Mouse (Mus musculus): ENCODE data around the gene Lsamp.
A peak's percentile ranks its signal among the peaks of the same experiment; 100 is the strongest.

The Lsamp gene

DNA sequence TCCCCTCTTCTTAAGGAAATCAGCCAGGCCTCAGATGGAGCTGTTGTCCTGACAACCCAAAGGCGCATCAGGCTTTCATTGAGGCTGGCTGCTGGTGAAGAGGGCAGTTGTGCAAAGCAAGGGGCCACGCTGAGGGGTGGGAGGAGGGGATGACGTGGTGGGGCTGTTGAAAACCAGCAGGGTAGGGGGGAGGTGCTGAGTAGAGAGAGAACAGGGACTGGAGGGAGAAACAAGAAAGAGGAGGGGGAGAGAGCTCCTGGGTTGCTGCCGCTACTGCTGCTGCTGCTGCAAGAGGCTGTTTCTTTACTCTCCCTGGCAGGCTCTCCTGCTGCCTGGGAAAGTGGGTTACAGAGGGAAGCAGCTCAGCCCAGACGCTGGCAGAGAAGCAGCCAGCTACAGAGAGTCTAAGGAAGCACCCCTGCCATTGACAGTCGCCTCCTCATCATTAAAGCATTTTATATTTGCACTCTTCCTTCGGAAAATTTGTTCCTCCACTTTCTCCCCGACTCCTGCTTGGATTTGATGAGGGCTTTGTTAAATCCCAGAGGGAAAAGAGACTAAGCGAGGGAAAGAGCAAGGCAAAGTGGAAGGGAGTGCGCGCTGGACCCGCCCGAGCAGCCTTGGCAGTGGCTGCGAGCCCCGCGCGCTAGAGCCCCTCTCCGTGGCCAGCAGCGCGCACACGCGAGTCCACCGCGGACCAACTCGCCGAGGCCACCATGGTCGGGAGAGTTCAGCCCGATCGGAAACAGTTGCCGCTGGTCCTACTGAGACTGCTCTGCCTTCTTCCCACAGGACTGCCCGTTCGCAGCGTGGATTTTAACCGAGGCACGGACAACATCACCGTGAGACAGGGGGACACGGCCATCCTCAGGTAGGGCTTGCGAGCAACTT lies 1548.7 kb downstream of the Lsamp start:
- peak; percentile 92 for DNase-seq (ENCODE audit: low read depth, low spot score)

GRCm38 (mm10) chr16:41533686-41534085 lies 1549.5 kb downstream of the Lsamp start:
- DNase-seq (ENCODE audit: low read depth, low spot score), result peak; percentile 58

DNA sequence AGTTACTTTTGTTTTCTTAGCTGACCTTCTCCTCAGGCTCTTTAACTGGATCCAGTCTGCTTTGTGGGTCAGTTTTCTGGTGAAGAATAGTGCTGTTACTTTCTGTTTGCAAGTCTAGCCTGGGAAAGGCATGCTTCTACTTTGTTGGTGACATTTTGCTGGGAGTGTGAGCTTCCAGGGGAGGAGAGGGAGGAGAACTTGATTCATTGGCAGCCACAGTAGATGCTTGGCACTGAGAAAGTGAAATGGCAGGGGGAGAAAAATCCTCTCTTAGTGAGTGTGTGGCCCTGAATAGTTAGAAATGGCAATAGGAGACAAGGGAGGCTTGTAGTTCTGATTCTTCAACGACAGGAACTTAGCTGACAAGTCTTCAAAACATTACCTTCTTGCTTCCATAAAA lies 1551.6 kb downstream of the Lsamp start:
- peak; percentile 82 for DNase-seq (ENCODE audit: low read depth, low spot score)

GRCm38 (mm10) chr16:41542641-41543040 lies 1558.5 kb downstream of the Lsamp start:
- DNase-seq (ENCODE audit: low read depth, low spot score), result peak; percentile 48

GRCm38 (mm10) chr16:41551164-41551563 lies 1567.0 kb downstream of the Lsamp start:
- DNase-seq (ENCODE audit: low read depth, low spot score), result no peak

GRCm38 (mm10) chr16:41551851-41552262 lies 1567.7 kb downstream of the Lsamp start:
- peak; percentile 43 for DNase-seq (ENCODE audit: low read depth, low spot score)

DNA sequence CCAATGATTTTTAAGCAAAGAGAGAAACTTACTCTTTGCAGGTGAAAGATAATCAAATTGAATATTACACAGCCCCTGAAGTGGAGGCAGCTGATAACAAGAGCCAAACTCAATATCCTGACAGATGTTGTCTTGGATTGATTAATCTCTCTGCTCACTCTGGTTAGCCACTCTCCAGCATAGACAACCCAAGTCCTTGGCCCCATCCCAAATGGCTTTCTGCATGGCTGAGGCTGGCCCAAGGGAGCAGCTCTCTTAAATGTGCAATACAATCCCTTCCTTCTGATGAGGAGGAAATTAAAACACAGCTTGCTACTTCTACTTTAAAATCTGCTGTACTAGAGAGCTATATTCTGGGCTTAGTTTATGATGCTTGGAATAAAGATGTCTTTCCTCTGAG lies 1572.9 kb downstream of the Lsamp start:
- peak; percentile 72 for DNase-seq (ENCODE audit: low read depth, low spot score)

DNA sequence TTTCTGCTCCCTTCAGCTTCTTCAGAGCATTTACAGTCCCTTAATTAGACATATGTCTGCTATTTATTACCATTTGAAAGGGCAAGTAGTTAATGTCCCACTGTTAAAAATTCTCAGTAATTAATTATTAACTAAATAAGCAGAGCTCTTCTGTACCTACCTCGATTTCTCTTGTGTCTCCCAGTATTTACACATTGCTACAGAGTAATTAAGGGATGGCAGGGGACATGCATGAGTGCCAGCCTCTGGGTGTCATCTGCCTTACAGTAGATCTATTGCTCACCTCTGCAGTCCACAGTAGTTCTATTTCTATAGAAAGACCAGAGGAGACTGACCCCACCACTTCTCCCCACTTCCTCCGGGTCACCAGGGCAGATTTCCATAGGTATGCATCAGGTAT lies 1581.1 kb downstream of the Lsamp start:
- no peak for DNase-seq (ENCODE audit: low read depth, low spot score)

DNA sequence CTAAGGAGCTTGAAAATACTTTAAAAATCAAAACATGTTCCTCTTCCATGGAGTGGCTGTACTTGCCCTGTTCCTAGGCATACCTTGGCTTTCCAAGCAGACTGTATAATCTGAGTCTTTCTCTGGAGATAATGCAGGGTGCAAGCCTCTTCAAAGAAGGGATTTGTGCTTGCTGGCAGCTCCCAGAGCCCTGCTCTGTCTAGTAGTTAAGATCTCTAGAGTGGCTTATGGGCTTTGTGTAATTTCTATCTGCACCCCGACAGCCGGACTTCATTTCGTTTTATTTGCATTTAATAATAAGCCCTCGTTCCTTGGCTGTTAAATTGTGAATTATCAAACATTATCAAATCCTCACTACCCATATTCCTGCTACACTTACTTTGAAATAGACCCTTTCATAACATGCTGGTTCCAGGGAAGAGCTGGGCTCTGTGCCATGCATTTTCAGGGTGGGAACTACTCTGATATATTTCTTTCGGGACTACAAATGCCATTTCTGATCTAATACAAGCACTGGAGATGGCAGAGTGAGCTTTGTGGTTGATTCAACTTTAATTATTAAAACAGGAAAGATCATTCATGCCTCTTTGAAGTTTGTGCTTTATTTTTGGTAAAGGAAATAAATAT lies 1604.6 kb downstream of the Lsamp start:
- DNase-seq (ENCODE audit: low read depth, low spot score), result peak; percentile 50

GRCm38 (mm10) chr16:41612229-41612628 lies 1628.1 kb downstream of the Lsamp start:
- no peak for DNase-seq (ENCODE audit: low read depth, low spot score)

DNA sequence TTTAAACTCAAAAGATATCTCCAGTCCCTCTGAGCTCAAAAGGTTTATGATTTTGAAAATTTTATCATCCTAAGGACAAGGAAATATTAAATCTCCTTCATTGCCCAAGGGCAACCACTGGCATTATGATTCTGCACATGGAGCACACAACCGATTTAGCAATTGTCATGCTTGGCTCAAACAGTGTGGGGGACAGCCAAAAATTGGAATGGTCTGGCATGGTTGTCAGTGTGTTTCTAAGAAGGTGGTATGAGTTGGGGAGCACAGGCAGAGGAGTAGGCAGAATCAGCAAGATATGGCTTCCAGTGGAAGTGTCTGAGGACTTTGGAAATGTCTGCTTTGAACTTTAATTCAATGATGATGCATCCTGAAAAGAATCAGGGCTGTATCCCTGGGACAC lies 1639.7 kb downstream of the Lsamp start:
- DNase-seq (ENCODE audit: low read depth, low spot score), result peak; percentile 66

DNA sequence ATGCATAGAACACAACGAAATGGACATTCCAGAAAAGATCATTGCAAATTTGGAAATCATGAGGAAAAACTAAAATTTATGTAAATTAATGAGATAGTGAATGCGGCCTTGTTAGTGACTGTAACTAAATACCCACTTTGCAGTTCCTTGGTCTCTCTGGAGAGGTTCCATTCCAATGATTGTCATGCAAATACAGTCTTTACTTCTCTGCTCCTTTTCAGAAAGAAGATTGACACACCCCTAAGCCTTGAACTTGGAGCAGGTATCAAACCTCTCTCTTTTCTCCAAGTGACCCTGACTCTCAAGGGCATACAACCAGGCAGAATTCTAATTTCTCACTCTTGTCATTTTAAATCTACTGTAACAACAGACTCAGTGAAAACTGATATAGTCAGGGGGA lies 1649.7 kb downstream of the Lsamp start:
- no peak for DNase-seq (ENCODE audit: low read depth, low spot score)

- no peak for DNase-seq (ENCODE audit: low read depth, low spot score)
Measured at GRCm38 (mm10) chr16:41640876-41641275, 1656.7 kb downstream of the Lsamp start.

DNA sequence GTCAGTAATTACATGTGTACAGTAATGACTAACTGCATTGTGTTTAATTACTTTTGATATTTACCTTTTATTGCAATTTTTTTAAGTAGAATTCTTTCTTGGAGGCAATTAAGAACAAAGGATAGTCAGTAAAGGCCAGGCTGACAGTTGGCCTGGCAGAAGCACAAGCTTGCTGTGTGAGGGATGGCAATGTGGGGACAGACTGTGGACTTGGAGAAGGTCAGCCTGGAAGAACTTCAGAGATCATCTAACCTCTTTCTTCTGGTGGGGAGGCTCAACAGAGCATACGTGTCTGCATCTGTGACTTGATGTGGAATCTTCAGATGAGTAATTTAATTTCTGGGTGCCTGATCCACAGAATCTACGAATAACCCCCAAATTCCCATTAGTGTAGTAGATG lies 1669.1 kb downstream of the Lsamp start:
- DNase-seq (ENCODE audit: low read depth, low spot score), result peak; percentile 93

DNA sequence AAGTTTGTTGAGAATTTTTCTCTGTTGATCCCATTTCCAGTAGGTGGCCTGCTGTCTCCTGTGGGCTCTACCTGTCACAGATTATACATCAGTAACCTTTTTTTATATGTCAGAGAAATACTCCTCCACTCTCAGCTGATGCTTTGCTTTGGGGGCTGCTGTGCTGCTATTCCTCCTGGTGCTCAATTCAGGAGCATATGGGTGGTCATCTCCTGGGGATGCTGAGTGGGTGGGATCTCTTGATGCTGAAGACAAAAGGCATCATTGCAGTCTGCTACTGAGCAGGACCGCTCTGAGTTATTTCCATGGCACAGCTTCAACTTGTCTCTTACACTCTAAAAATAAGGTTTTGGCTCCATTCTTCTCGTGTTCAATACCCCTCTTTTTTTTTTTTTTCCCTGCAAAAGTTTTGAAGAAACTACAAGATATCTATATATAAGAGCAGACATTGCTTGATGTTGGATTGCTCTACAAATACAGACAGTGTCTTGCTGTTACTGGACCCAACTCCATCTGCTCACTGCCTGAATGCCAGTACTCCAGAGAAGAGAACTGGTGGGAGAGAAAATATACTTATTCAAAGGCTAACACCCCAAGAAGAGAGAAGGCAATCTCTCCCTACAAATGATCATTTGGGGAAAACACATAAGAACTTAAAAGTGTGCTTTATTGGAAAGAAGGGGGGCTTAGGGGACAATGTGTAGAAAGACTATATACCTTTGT lies 1690.3 kb downstream of the Lsamp start:
- DNase-seq (ENCODE audit: low read depth, low spot score), result peak; percentile 93

- peak; percentile 96 for DNase-seq (ENCODE audit: low read depth, low spot score)
Measured at GRCm38 (mm10) chr16:41675774-41676173, 1691.6 kb downstream of the Lsamp start.

DNA sequence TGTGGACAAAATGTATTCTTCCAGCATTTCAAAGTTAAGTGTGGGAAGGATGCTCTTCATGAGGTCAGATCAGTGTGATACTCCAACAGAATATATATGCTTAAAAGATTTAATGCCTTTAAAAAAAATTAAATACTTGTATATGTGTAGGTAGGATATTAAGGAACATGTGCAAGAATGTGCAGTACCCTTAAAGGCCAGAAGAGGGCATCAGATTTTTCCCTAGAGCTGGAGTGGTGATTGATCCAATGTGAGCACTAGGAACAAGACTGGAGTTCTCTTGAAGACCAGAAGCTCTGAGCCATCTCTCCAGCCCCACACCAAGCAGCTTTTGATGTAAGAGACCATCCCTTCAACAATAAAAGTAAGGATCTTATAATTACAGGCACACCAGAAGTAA lies 1708.3 kb downstream of the Lsamp start:
- DNase-seq (ENCODE audit: low read depth, low spot score), result peak; percentile 27

DNA sequence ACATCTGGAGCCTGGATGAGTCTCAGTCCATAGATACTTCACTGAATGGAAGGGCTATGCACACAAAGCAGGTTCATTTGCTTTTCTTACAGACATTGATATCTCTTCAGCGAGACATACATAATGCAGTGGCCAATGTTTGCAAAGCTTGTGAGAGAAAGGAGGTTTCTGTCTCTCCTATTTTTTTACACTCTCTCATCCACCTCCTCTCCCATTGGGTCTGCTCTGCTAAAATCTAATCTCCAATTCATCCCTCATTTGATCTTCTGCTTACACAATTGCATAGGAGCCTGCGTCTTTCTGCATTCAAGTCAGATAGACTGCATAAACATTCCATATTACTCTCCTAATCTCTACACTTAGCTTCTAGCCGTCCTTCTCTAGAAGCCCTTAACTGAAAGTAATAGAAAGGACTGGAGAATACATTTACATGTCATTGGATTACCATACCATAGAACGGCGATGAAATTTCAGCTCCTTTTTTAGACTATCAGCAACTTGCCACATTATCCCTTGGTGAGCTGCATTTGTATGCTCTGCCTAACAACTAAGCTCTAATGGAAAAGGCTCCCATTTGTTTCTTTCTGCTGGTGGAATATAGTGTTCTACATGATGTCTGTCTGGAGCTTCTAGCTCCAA lies 1717.7 kb downstream of the Lsamp start:
- DNase-seq (ENCODE audit: low read depth, low spot score), result no peak

DNA sequence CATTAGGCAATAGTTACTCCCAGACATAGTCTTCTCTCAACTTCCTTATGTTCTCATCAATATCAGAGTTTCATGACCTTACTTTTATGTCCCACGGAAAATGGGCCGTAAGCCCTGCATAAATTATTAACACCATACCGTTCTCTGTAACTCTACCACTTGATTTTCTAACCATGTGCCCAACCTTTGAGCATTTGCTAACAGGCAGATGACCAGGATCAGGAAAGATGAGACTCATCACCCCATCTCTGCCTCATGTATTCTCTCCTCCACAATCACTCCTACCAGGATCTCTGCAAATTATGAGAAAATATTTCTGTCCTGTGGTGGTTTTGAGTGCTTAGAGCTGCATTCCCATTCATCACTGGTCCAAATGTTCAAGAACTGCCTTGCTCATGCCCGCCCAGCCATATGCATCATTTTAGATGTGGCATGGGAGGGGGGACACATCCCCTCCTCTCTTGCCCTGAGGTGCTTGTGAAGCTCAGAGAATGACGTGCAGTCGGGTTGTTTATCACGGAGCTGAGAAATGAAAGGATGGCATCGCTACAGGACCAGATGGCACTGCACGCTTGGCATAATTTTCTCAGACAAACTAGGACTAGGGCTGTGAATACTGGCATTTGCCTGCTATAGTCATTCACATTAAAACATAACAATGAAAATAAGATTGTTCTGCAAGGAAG lies 1744.9 kb downstream of the Lsamp start:
- DNase-seq (ENCODE audit: low read depth, low spot score), result peak; percentile 99

DNA sequence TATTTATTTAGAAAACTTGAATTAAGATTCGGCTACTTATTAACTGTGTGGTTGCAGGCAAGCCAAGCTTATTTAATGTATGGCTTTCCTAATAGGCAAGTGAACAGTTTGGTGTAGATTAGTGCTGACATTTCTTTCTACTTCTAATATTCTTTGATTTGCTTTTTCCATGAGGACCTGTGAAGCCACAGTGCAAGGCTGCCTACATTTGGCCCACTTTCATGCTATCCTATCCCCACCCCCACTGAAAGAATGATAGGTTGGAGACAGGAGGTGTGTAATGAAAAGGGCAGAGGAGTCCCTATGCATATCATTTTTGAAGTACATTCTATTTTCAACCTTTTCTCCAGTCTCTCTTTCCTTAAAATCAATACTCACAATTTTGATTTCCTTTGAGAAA lies 1745.8 kb downstream of the Lsamp start:
- DNase-seq (ENCODE audit: low read depth, low spot score), result peak; percentile 42

GRCm38 (mm10) chr16:41745037-41745436 lies 1760.9 kb downstream of the Lsamp start:
- peak; percentile 99 for DNase-seq (ENCODE audit: low read depth, low spot score)

All from brain, adult 2 months (tissue).